Mouse (Mus musculus): Measurements from ENCODE around the gene Rcor1. TPM values are rescaled to one million over a fixed set of nuclear protein-coding genes. Genes with fewer than 3 reads are reported as not detected.
A peak's percentile ranks its signal among the peaks of the same experiment; 100 is the strongest.

Gene Rcor1
- polyA plus RNA-seq, 1 experiment from 2014 or later, result 9.1 TPM

DNA sequence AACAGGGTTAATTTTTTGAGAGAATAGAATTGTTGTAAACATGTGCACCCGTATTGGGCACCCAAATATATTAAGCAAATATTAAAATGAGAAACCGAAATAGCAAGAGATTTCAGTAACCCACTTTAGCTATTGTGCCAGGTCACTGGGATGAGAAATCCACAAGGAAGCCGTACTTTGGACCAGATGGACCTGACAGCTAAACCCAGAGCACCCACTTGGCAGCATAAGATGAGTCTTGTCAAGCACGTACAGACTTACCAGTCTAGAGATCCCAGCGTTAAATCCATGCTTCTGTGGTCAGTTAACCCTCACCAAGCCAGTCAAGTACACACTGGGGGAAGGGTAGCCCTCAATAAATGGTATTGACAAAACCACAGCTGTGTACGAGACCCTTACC lies 86.5 kb downstream of the Rcor1 start:
- Histone ChIP-seq H3K27me3 (ENCODE audit: low read depth, poor library complexity, severe bottlenecking) (no peaks in the 10 kb centered on the region), H3K36me3 (peaks cover 3% of the 10 kb centered on the region; the same call in 1 of the 2 replicates), H3K27ac (no peak overlapping the region), H3K4me3 (no peak overlapping the region), H3K4me1 (no peaks in the 10 kb centered on the region), H3K9me3 (replicated peaks) (no peaks in the 10 kb centered on the region)
- 85% methylated on average over 6 of the region's 6 CpGs for WGBS
- no peak for DNase-seq (ENCODE audit: low spot score)

DNA sequence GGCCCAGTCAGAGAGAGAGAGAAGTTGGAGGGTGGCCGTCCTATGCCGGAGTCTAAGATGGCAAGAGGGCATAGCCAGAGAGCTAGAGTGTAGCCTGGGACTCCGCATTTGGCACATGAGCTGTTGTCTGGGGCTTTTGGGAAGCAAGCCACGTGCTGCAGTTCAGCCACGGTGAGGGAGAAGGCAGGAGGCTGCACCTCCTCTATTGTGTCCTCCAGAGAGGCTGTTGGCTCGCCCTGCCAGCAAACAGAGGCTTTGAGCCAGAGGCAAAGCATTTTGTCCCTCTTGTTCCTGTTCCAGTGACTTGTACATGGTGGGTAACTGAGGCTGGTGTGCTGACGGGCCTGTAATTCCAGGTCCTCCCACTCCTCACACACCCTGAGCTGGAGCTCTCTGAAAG lies 95.0 kb downstream of the Rcor1 start:
- H3K4me1 ChIP-seq, result peaks cover 3% of the 10 kb centered on the region; the same call in 1 of the 2 replicates
- H3K27me3 ChIP-seq (ENCODE audit: low read depth, poor library complexity, severe bottlenecking), result no peaks in the 10 kb centered on the region
- no peaks in the 10 kb centered on the region for H3K36me3 ChIP-seq
- no peaks in the 10 kb centered on the region for H3K9me3 ChIP-seq (replicated peaks)
- 93% methylated on average over 7 of the region's 7 CpGs for WGBS
- H3K4me3 ChIP-seq, result no peak overlapping the region
- no peak for DNase-seq (ENCODE audit: low spot score)
- no peak overlapping the region for H3K27ac ChIP-seq

DNA sequence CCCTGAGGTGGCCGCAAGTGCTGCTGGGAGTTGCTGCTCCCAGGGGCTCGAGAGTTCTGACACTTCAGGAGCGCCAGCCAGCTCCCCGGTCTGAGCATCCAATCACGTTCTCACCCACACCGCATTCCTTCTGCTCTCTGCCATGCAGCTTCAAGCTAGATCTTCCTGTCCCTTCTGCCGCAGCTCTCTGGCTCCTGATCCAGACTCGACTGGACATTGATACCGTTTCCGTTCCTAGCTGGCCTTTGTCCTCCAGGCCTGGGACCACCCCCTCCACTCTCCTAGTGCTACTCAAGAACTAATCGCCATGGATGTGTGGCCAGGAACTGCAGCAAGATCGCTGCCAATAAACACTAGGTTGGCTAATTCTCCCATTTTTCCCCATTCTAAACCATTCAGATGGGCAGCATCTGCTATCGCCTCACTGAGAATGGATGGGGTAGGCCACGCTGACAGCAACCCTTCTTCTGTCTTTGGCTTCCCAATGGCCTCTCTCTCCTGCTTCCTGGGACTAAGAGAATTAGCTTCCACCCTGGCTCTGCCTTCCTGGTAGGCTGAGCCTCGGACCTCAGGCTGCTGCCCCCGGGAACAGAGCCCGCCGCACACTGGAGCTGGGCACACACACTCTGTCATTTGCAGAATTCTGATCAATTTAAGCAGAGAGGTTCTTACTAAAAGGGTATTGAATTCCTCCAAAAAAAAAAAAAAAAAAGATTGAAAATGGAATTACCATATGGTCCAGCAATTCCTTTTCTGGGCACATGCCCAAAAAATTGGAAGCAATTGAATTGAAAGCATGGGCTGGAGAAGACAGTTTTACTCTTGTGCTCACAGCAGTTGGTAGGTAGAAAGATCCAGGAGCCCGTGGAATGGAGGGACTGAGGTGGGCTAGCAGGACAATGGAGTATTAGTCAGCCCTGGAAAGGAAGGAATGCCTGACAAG lies 95.9 kb downstream of the Rcor1 start:
- DNase-seq (ENCODE audit: low spot score), result no peak
- 78% methylated on average over 19 of the region's 19 CpGs for WGBS
- H3K27ac ChIP-seq, result no peak overlapping the region

DNA sequence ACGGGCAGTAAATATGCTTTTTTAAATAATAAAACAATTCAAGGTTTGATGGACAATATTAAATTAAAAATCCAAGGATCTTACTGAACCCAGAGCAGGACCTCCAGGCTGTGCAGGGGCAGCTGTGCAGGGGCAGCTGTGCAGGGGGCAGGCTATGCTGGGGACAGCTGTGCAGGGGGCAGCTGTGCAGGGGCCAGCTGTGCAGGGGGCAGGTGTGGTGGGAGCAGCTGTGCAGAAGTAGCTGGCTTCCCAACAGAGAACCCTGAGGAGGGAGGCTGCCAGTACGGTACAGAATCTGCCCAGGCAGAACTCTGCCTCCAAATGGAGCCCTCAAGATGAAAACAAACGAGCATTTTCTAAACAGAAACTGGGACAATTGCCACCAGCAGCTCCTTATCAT lies 96.8 kb downstream of the Rcor1 start:
- Histone ChIP-seq H3K4me3 (no peak overlapping the region), H3K27me3 (ENCODE audit: low read depth, poor library complexity, severe bottlenecking) (no peaks in the 10 kb centered on the region), H3K36me3 (no peaks in the 10 kb centered on the region), H3K4me1 (peaks cover 3% of the 10 kb centered on the region; the same call in 1 of the 2 replicates), H3K27ac (no peak overlapping the region), H3K9me3 (replicated peaks) (no peaks in the 10 kb centered on the region)
- 80% methylated on average over 3 of the region's 3 CpGs for WGBS
- no peak for DNase-seq (ENCODE audit: low spot score)

More for the DNA sequence above, 95.9 kb downstream of the Rcor1 start:
- H3K27me3 ChIP-seq (ENCODE audit: low read depth, poor library complexity, severe bottlenecking), result no peaks in the 10 kb centered on the region
- H3K36me3 ChIP-seq, result no peaks in the 10 kb centered on the region
- H3K9me3 ChIP-seq (replicated peaks), result no peaks in the 10 kb centered on the region
- H3K4me3 ChIP-seq, result no peak overlapping the region
- H3K4me1 ChIP-seq, result peaks cover 3% of the 10 kb centered on the region; the same call in 1 of the 2 replicates

DNA sequence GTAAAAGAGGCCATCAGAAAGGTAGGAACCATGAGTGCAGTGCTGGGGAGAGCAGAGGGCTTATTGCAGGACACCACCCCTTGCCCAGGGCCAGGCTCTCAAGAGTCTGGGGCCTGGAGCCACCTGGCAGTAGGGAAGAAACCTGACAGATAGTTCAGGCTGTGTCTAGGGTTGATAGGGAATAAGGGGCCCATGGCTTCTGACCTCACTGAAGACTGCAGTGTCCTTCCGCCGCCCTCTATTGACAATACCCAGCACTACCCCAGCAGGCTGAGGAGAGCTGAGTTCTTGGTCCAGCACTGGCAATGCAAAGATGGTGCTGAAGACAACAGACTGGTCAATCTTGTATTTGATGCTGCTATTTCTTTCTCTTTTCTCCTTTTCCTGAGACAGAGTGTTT lies 97.9 kb downstream of the Rcor1 start:
- H3K4me1 ChIP-seq, result peaks cover 3% of the 10 kb centered on the region; the same call in 1 of the 2 replicates
- no peak overlapping the region for H3K4me3 ChIP-seq
- no peaks in the 10 kb centered on the region for H3K27me3 ChIP-seq (ENCODE audit: low read depth, poor library complexity, severe bottlenecking)
- H3K27ac ChIP-seq, result no peak overlapping the region
- H3K9me3 ChIP-seq (replicated peaks), result no peaks in the 10 kb centered on the region
- H3K36me3 ChIP-seq, result no peaks in the 10 kb centered on the region
- 68% methylated on average over 2 of the region's 2 CpGs for WGBS
- no peak for DNase-seq (ENCODE audit: low spot score)

DNA sequence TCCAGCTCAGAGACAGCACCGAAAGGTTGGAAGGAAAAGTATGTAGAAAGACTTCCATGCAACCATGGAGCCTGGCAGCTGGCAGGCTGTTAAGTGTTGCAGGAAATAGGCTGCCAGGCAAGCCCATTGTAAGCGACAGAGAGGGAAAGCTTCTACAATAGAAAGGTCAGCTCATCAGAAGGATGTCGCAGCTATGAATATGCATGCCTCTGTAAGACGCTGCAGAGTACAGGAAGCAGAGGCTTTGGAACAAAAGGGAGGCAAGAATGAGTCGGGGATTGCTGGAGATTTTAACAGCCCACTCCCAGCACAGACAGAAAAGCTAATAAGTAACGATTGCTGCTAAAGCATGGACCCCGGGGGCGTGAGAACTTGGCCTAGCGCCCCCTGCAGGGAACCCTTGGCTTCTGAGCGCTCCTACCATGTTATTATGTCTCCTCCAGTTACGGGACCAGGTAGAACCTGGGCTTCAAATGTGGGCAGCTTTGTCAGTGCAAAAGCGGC lies 103.9 kb downstream of the Rcor1 start:
- H3K27ac ChIP-seq, result no peak overlapping the region

DNA sequence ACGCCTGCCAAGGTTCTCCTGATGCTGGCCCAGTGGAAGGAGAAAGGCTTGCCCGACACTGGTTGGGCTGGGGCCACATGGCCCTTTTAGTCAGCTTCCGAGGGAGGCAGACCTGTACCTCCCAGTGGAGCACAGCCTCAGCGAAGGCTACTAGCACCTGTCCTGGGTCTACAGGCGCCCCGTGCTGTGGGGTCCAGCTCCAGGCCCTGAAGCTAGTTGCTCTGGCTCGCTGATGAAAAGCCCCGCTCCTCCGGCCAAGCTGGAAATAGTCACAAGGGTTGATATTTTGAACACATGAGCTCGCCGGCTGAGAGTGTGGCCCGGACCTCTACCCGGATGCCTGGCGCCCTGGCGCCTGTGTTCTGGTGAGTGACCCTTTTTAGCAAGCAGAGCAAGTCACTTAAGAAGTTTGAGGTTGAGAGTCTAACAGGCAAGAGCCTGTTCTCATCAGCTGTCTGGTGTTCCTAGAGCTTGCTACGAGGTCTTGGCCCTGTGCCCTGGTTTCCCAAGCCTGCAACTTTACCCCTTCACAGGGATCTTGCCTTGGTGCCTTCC lies 104.4 kb downstream of the Rcor1 start:
- no peaks in the 10 kb centered on the region for H3K9me3 ChIP-seq (replicated peaks)
- no peak overlapping the region for H3K4me3 ChIP-seq
- H3K4me1 ChIP-seq, result peaks cover 26% of the 10 kb centered on the region
- H3K27me3 ChIP-seq (ENCODE audit: low read depth, poor library complexity, severe bottlenecking), result no peaks in the 10 kb centered on the region
- 83% methylated on average over 16 of the region's 16 CpGs for WGBS
- no peaks in the 10 kb centered on the region for H3K36me3 ChIP-seq
- no peak for DNase-seq (ENCODE audit: low spot score)
- H3K27ac ChIP-seq, result peak overlapping the region; percentile 30; the same call in 1 of the 2 replicates

More for the DNA sequence above, 103.9 kb downstream of the Rcor1 start:
- H3K27me3 ChIP-seq (ENCODE audit: low read depth, poor library complexity, severe bottlenecking), result no peaks in the 10 kb centered on the region
- no peaks in the 10 kb centered on the region for H3K9me3 ChIP-seq (replicated peaks)
- H3K36me3 ChIP-seq, result no peaks in the 10 kb centered on the region
- H3K4me3 ChIP-seq, result no peak overlapping the region
- WGBS, result 29% methylated on average over 12 of the region's 12 CpGs
- H3K4me1 ChIP-seq, result peaks cover 26% of the 10 kb centered on the region
- no peak for DNase-seq (ENCODE audit: low spot score)

DNA sequence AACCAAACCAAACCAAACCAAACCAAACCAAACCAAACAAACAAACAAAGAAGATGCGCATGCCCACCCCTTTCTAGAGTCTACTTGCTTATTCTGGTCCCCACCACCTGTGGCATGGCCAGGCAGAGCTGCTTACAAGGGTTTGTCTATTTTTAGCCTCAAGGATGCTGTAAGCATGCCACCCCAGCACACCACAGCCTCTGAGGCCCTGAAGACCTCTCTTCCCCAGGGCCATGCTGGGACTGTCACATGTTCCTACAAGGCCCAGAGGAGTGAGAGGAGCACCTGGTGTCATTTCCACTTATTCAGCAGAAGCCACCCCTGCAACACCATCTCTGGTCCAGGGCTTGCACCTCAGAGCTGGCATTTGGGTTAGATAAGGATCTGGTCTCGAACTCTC lies 105.4 kb downstream of the Rcor1 start:
- no peaks in the 10 kb centered on the region for H3K27me3 ChIP-seq (ENCODE audit: low read depth, poor library complexity, severe bottlenecking)
- no peaks in the 10 kb centered on the region for H3K9me3 ChIP-seq (replicated peaks)
- H3K27ac ChIP-seq, result 0 out of 2 replicates have a peak overlapping the region, but pooled peaks have one; percentile 11
- no peaks in the 10 kb centered on the region for H3K36me3 ChIP-seq
- H3K4me1 ChIP-seq, result peaks cover 26% of the 10 kb centered on the region
- DNase-seq (ENCODE audit: low spot score), result no peak
- WGBS, result 100% methylated on average over 2 of the region's 2 CpGs
- no peak overlapping the region for H3K4me3 ChIP-seq

DNA sequence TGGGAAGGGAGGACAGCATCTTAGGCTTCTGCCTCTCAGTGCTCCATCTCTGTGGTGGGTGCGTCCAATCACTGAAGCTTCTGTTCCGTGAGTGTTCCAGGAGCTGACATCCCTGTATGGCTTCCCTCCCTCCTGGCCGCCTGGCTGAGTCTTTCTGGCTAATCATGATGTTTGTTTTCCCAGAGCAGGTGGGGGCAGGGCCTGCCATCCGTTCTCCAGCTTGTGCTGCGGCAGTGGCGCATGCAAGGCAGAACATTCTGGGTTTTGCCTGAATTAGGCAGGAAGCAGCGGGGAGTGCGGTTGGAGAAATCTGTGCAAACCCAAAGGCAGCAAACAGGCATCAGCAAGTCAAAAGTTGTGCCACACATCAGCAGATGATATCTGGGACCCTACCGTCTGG lies 106.1 kb downstream of the Rcor1 start:
- Histone ChIP-seq H3K4me1 (peaks cover 33% of the 10 kb centered on the region), H3K36me3 (no peaks in the 10 kb centered on the region), H3K4me3 (no peak overlapping the region), H3K9me3 (replicated peaks) (no peaks in the 10 kb centered on the region), H3K27ac (peak overlapping the region; percentile 11; the same call in 1 of the 2 replicates), H3K27me3 (ENCODE audit: low read depth, poor library complexity, severe bottlenecking) (no peaks in the 10 kb centered on the region)
- 50% methylated on average over 9 of the region's 9 CpGs for WGBS
- DNase-seq (ENCODE audit: low spot score), result no peak

DNA sequence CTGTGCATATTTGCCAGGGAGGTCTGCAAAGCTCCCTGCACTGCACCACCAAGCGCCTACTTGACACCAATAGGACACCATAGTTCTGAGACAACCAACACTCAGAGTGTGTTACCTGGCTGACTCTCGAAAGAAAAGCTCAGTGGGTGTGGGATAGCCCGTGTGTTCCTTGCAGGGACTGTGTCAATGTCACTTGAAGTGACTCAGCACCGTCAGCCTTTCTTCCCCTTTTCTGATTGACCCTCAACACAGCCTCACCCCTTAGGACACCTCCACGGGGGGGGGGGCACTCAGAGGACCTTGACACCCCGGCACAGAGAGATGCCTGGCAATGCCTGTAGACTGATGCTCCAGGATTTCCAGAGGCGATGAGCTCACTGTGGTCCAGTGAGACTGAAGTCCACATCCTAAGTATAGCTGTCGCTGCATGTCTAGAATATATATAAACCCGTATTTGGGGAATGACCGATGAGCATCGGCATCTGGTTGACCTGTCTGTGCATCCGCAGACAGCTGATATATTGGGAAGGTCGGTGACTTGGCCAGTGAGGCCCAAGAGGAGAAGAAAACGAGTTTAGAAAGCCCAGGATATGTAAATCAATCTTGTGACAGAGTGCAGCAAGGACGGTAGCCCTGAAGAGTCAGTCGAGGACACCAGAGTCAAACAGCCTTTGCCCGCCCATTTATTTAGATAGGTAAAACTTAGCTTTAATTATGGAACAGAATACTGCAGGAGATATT lies 110.5 kb downstream of the Rcor1 start:
- WGBS, result 64% methylated on average over 17 of the region's 17 CpGs
- Histone ChIP-seq H3K36me3 (no peaks in the 10 kb centered on the region), H3K27ac (no peak overlapping the region), H3K27me3 (ENCODE audit: low read depth, poor library complexity, severe bottlenecking) (no peaks in the 10 kb centered on the region), H3K4me3 (no peak overlapping the region), H3K4me1 (peaks cover 24% of the 10 kb centered on the region), H3K9me3 (replicated peaks) (no peaks in the 10 kb centered on the region)
- DNase-seq (ENCODE audit: low spot score), result no peak

DNA sequence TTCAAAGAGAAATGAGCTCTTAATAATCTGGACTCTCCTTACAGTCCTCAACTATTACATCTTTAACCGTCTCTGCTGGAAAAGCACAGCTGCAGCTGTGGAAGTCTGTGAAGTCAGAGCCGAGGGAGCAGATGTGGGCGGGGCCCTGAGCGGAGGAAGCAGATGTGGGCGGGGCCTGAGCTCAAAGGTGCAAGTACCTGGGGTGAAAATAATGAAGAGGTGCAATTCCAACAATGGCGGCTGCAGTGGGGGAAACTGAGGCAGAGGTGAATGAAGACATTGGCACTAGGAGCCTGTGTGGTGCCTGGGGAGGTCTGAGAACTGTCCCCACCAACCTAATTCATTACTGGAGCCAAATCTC lies 111.1 kb downstream of the Rcor1 start:
- no peaks in the 10 kb centered on the region for H3K9me3 ChIP-seq (replicated peaks)
- H3K36me3 ChIP-seq, result no peaks in the 10 kb centered on the region
- no peaks in the 10 kb centered on the region for H3K27me3 ChIP-seq (ENCODE audit: low read depth, poor library complexity, severe bottlenecking)
- peaks cover 19% of the 10 kb centered on the region for H3K4me1 ChIP-seq
- 7% methylated on average over 6 of the region's 6 CpGs for WGBS
- no peak overlapping the region for H3K27ac ChIP-seq
- H3K4me3 ChIP-seq, result no peak overlapping the region
- DNase-seq (ENCODE audit: low spot score), result no peak

DNA sequence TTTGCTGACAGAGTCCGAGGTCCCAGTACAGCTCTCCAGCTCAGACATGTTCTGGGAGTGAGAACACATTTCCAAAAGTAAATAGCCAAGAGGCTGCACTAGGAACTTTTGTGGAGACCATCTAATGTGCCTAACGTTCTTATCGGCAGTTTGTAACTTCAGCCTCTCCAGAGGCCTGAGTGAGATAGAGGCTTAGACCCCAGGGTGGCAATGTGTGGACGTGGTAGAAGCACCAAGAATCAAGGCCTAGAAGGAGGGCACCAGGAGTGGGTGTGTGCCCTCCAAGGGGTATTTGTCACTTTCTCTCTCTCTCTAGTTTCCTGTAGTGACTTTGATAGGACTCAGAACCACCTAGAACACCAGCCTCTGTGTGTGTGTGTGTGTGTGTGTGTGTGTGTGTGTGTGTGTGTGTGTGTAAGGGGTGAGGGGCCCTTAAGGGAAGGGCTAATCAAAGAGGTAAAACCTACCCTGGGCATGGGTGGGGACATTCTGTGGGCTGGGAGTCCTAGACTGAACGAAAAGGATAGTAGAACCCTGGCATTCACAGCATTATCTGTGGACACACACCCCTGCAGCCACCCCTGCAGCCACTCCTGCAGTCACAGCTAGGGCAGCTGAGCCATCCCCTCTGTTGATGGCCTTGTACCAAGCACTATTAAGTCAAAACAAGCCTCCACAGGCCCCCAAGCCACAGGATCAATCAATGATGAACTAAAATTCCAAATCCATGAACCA lies 112.4 kb downstream of the Rcor1 start:
- 91% methylated on average over 5 of the region's 5 CpGs for WGBS
- DNase-seq (ENCODE audit: low spot score), result no peak
- Histone ChIP-seq H3K4me1 (peaks cover 11% of the 10 kb centered on the region; the same call in 1 of the 2 replicates), H3K27me3 (ENCODE audit: low read depth, poor library complexity, severe bottlenecking) (no peaks in the 10 kb centered on the region), H3K36me3 (no peaks in the 10 kb centered on the region), H3K27ac (no peak overlapping the region), H3K4me3 (no peak overlapping the region), H3K9me3 (replicated peaks) (no peaks in the 10 kb centered on the region)
